Mouse (Mus musculus) embryonic fibroblast, embryonic 13.5 days (primary cell): Measurements from ENCODE around the gene Vmn1r148.
"Not testable (repeated sequence)": the region's sequence is repeated elsewhere in the genome, so short reads cannot be mapped to it uniquely, and the experiment has no call there.

Source experiments
- CTCF ChIP-seq: IDR thresholded peaks from 2 replicates; pipeline ENCODE4 v1.5.1; 2011; ENCODE audit warnings: mild to moderate bottlenecking, control low read depth, low read length, moderate library complexity, borderline replicate concordance; ENCODE audit not compliant: insufficient read depth
- POLR2A ChIP-seq: IDR thresholded peaks from 2 replicates; pipeline ENCODE4 v1.6.1; 2011; ENCODE audit warnings: low read depth, mild to moderate bottlenecking, control low read depth, low read length, moderate library complexity

DNA sequence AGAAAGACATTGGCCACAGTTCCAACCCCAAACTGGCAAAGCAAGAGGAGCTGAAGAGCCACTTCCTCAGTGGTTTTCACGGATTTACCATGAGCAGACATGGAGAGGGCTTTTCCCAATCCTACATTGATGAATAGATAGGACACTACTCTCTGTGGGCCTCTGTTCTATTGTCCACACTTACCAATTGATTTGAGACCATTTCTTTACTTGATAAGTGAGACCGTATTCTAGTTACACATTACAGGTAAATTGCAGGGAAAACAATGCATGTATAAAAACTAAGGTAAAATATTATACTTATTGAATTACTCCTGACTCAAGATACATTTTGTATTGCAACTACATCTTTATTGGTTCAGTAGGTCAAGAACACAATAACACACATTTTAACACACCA is 24.7 kb downstream of the Vmn1r148 start, which contains the start of gene Vmn1r149:
- not testable (repeated sequence) for TF ChIP-seq POLR2A, CTCF
